Mouse (Mus musculus) lung, embryonic 14.5 days (tissue): Measurements from ENCODE around the gene Ccr2. TPM values are rescaled to one million over a fixed set of nuclear protein-coding genes. Genes with fewer than 3 reads are reported as not detected.

Source experiments
- ATAC-seq: fragments of 200-750 bp; cut with Nextera tagmentation; 2 replicates; pipeline ENCODE4 v1.8.0; 2017; ENCODE audit warnings: mild to moderate bottlenecking, moderate TSS enrichment, moderate library complexity; ENCODE audit not compliant: insufficient read depth
- DNase-seq: peaks from one replicate; pipeline ENCODE4 v3.0.0-alpha.2; 2015
- H3K27ac ChIP-seq: fragments of 300-500 bp; sonication (generic); 2 replicates; pipeline ENCODE4 v1.5.1; 2014; ENCODE audit warnings: low read depth, mild to moderate bottlenecking, moderate library complexity
- H3K27me3 ChIP-seq: fragments of 300-500 bp; sonication (generic); 2 replicates; pipeline ENCODE4 v1.6.1; 2014; ENCODE audit warnings: low read length, control low read depth; ENCODE audit not compliant: insufficient read depth
- H3K36me3 ChIP-seq: fragments of 300-500 bp; sonication (generic); 2 replicates; pipeline ENCODE4 v1.6.1; 2014; ENCODE audit warnings: control low read depth; ENCODE audit not compliant: insufficient read depth
- H3K4me1 ChIP-seq: fragments of 300-500 bp; sonication (generic); 2 replicates; pipeline ENCODE4 v1.6.1; 2014; ENCODE audit warnings: antibody characterized with exemption, control low read depth; ENCODE audit not compliant: insufficient read depth
- H3K4me2 ChIP-seq: fragments of 300-500 bp; sonication (generic); 2 replicates; pipeline ENCODE4 v1.6.1; 2014; ENCODE audit warnings: mild to moderate bottlenecking
- H3K4me3 ChIP-seq: fragments of 300-500 bp; sonication (generic); 2 replicates; pipeline ENCODE4 v1.5.1; 2014; ENCODE audit warnings: low read depth, low read length
- H3K9ac ChIP-seq: fragments of 300-500 bp; sonication (generic); 2 replicates; pipeline ENCODE4 v1.6.1; 2014
- H3K9me3 ChIP-seq: fragments of 300-500 bp; sonication (generic); 2 replicates; pipeline ENCODE4 v1.6.1; 2016; ENCODE audit warnings: low read depth, low read length, control low read depth
- CTCF ChIP-seq: IDR thresholded peaks from 2 replicates; pipeline ENCODE4 v1.5.1; 2016; ENCODE audit warnings: antibody characterized with exemption, low read depth
- WGBS: fragments of 180-500 bp; shearing (Covaris S2); extraction: QIAGEN DNeasy Blood & Tissue Kit; methylation state at CpG from one replicate; pipeline ENCODE4 v1.1.7; 2014; 5-methylcytosine and 5-hydroxymethylcytosine counted together
- polyA plus RNA-seq: library from polyadenylated mRNA; unstranded; fragments of >200 nt; fragmentation: Nextera tagmentation; extraction: Ambion mirVana; gene quantifications from 2 replicates; pipeline ENCODE4 v1.2.1, GENCODE M21; 2014

Ccr2 gene
- polyA plus RNA-seq, 1 experiment from 2014 or later: 6.6 TPM

DNA sequence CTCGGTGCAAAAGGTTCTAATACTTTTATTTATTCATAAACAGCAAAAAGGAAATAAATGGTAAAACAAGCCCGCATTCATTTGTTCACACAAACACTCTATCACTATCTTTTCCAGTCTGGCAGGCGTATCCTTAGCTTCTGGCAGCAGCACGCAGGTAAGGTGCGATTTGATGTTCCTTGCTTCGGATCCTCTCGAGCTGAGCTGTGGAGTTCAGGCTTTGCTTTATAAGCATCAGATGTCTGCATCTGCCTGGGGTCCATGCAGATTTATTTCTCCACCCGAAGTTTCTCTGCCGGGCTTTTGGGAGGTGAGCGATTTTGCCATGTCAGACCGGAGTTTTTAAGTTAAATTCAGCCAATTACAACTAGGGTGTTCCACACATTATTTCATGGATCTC lies 35.9 kb downstream of the Ccr2 start:
- WGBS: 48% methylated on average over 11 of the region's 11 CpGs
- no peak overlapping the region for H3K4me3 ChIP-seq
- H3K27ac ChIP-seq: peak overlapping the region; percentile 60
- 0 out of 2 replicates have a peak overlapping the region, but pooled peaks have one; percentile 7 for H3K4me2 ChIP-seq
- H3K27me3 ChIP-seq: no peaks in the 10 kb centered on the region
- no peaks in the 10 kb centered on the region for H3K4me1 ChIP-seq
- H3K9me3 ChIP-seq: no peaks in the 10 kb centered on the region
- no peak for DNase-seq
- no peak for TF ChIP-seq CTCF
- no peaks in the 10 kb centered on the region for H3K36me3 ChIP-seq
- H3K9ac ChIP-seq: no peak overlapping the region
- no peak; the same call in 1 of the 2 replicates for ATAC-seq

DNA sequence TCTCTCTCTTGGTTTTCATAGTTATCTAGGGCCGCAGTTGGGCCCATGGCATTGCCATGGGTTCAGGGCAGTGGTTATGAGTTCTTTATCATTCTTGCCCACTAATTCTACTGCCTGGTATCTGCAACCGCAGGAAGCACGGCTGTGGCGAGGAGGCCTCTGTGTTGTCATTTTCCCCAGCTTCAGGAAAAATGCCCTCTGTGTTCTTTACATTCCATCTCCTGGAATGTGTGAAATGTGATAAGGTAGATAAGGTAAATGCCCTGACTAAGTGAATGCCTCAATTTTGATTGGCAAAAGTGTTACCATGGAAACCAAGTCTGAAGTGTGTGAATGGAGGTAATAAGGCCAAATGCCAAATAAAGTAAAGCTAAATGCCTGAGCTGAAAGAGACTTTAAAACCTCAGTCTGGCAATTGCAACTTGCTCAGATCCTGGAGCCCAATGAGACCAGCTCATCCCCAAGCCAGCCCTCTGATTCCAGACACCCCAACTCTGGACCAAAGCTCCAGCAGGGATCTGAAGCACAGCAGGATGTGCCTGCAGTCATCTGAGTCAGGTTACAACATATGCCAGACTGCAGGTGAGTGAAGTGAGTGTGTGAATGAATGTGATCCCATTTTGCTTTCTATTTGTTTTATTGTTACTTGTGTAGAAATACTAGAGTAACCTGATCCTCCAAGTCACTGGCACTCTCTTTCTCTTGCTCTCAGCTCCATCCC lies 36.5 kb downstream of the Ccr2 start:
- H3K4me3 ChIP-seq: no peak overlapping the region
- peak overlapping the region; percentile 25; the same call in 1 of the 2 replicates for H3K4me2 ChIP-seq
- H3K9me3 ChIP-seq: no peaks in the 10 kb centered on the region
- no peaks in the 10 kb centered on the region for H3K36me3 ChIP-seq
- no peak overlapping the region for H3K9ac ChIP-seq
- no peak for TF ChIP-seq CTCF
- no peaks in the 10 kb centered on the region for H3K27me3 ChIP-seq
- WGBS: 20% methylated on average over 4 of the region's 4 CpGs
- peak; percentile 94 for ATAC-seq
- peak overlapping the region; percentile 65 for H3K27ac ChIP-seq
- peak; percentile 69 for DNase-seq
- no peaks in the 10 kb centered on the region for H3K4me1 ChIP-seq

DNA sequence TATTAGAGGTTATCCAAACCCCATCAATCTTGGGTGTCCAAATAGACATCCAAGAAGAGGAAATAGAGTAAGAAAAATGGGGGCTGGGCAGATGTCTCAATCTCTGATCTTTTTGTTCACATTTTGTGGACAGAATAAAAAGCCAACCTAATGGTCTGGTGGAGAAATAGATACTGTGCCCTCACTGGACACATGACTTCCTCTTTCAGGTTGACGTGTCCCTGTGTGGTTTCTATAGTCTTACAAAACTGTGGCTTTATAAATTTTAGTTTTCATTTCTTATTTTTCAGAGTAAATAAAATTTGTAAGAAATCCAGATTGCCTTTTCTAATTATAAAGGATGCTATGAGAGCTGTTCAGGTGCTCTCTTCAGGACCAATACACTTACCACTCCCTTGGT lies 41.9 kb downstream of the Ccr2 start:
- Histone ChIP-seq H3K9ac (no peak overlapping the region), H3K4me1 (no peaks in the 10 kb centered on the region), H3K9me3 (no peaks in the 10 kb centered on the region), H3K4me2 (no peak overlapping the region), H3K27ac (no peak overlapping the region), H3K27me3 (no peaks in the 10 kb centered on the region), H3K36me3 (no peaks in the 10 kb centered on the region), H3K4me3 (no peak overlapping the region)
- TF ChIP-seq CTCF: no peak
- no peak for ATAC-seq
- WGBS: 77% methylated on average over 1 of the region's 1 CpGs
- no peak for DNase-seq

DNA sequence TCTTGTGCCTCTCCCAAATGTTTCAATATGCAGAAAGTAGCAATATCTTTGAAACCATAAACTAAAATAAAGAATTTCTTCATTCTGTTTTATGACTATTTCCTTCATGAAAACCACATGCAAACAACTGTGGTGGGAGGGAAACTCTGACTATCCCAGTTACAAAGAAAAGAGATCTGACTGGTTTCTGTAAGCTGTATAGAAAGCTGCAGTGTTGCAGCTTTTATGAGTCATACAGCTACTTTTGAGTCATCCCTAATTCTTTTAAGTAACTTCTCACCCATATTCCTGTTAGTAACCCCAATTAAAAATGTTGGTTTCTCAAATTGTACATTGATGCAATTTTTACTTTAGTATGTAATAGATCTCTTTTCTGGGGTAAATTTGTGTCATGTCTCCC lies 44.6 kb downstream of the Ccr2 start:
- Histone ChIP-seq H3K27me3 (no peaks in the 10 kb centered on the region), H3K4me1 (no peaks in the 10 kb centered on the region), H3K9ac (no peak overlapping the region), H3K9me3 (no peaks in the 10 kb centered on the region), H3K4me3 (no peak overlapping the region), H3K4me2 (no peak overlapping the region), H3K36me3 (no peaks in the 10 kb centered on the region), H3K27ac (no peak overlapping the region)
- DNase-seq (no peak), ATAC-seq (no peak)
- no peak for TF ChIP-seq CTCF

Other genes with a start within 250 kb of the Ccr2 start
- gene Xcr1, start 239.9 kb upstream of the Ccr2 start, polyA plus RNA-seq: not detected in 2 replicates
- 4.0 TPM in 2 replicates for gene Ccr1, start 133.3 kb upstream of the Ccr2 start, polyA plus RNA-seq
- gene Ccr1l1, start 123.5 kb upstream of the Ccr2 start, polyA plus RNA-seq: not detected in 2 replicates
- gene Ccr3, start 80.0 kb upstream of the Ccr2 start, polyA plus RNA-seq: not detected in 2 replicates
- 0.37 and 1.7 TPM in 2 replicates for gene Ccr5, start 19.6 kb downstream of the Ccr2 start, polyA plus RNA-seq
- 7.5 TPM in 2 replicates for gene 2010315B03Rik, start 210.7 kb downstream of the Ccr2 start, polyA plus RNA-seq